Mouse (Mus musculus) embryo, embryonic 11.5 days (tissue): ENCODE measurements around the gene Nkiras2.
"Not testable (repeated sequence)": the region's sequence is repeated elsewhere in the genome, so short reads cannot be mapped to it uniquely, and the experiment has no call there.

ENCODE experiments used
- DNase-seq: peaks from one replicate; pipeline ENCODE4 v3.0.0-alpha.2; 2012; ENCODE audit warnings: low read depth, low spot score

The Nkiras2 gene

DNA sequence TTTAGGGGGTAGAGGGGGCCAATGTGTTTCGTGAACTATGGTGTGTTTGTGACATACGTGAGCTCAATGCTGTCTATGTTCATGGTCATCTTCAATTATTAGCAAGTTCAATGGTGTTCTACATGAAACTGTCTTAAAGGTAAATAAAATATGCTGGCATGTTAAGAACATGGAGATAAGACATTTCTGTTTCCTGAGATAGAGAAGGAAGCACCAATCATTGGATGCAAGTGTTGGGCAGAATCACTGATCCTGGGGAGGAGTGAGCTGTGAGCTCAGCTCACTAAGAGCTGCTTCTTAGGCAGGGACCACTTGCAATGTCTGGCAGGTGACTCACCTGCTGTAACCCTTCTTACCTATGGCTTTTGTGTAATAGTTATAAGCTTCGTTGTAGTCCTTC lies 17.7 kb upstream of the Nkiras2 start:
- DNase-seq, result no peak

GRCm38 (mm10) chr11:100603155-100603554 lies 15.9 kb upstream of the Nkiras2 start:
- DNase-seq, result no peak

DNA sequence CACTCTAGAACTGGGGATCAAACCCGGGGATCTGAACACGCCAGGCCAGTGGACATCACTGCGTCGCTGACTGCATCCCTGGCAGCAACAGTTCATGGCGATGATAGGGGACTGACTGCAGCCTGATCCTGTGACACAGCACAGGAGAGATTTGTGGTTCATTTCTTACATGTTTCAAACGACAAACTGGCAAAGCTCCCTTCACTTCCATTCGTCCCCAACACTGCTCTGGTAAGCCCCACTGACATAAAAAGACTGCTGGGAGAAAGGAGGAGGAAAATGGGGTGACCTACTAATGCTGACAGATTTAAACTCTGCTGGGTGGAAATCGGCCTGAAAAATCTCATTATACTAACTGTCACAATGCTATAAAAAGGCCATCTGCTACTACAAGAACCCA lies 15.2 kb upstream of the Nkiras2 start:
- no peak for DNase-seq

DNA sequence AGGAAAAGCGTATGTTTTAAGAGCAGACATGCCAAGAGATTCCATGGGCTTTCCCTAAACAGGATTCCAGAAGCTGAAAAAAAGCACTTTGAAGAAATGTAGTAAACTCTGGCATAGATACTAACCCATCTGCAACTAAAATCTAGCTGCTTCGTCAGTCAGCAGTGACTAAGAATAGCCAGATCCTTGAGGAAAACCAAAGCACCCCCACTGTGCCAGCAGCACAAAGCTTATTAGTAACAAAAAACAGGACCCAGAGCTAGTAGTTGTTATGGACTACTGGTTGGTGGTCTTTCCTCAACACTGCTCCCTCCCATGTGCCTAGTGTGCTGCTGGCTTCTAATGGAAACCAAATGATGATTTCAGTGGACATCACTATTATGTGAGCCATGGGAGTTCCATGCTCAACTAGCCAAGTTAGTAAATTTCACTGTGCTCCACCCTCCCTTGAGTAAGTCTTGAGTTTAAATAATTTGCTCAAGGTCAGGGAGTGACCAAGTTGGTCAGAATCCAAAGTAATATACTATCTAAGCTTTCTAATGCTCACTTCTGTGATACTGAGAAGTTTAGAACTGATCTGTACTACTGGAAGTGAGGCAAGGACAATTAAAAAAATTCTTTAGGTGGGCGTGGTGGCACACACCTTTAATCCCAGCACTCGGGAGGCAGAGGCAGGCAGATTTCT lies 14.6 kb upstream of the Nkiras2 start:
- DNase-seq, result no peak

GRCm38 (mm10) chr11:100605451-100605850 lies 13.6 kb upstream of the Nkiras2 start:
- no peak for DNase-seq

GRCm38 (mm10) chr11:100607121-100607520 lies 11.9 kb upstream of the Nkiras2 start:
- DNase-seq, result no peak

DNA sequence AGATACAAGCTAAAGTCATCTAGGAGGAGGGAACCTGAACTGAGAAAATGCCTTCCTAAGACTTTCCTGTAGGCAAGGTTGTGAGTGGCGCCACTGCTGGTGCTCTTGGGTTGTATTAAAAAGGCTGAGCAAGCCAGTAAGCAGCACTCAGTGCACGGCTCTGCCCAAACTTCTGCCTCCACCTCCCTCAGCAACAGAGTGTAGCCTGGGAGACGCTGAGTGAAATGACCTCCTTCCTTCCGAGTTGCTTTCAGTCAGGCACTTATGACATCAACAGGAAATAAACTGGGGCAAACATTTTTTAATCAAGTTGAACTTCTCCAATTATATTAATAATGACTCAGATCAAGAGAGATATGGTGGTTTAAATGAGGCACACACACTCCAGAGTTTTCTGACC lies 10.2 kb upstream of the Nkiras2 start:
- DNase-seq, result no peak

GRCm38 (mm10) chr11:100609355-100609996 lies 9.6 kb upstream of the Nkiras2 start:
- no peak for DNase-seq

DNA sequence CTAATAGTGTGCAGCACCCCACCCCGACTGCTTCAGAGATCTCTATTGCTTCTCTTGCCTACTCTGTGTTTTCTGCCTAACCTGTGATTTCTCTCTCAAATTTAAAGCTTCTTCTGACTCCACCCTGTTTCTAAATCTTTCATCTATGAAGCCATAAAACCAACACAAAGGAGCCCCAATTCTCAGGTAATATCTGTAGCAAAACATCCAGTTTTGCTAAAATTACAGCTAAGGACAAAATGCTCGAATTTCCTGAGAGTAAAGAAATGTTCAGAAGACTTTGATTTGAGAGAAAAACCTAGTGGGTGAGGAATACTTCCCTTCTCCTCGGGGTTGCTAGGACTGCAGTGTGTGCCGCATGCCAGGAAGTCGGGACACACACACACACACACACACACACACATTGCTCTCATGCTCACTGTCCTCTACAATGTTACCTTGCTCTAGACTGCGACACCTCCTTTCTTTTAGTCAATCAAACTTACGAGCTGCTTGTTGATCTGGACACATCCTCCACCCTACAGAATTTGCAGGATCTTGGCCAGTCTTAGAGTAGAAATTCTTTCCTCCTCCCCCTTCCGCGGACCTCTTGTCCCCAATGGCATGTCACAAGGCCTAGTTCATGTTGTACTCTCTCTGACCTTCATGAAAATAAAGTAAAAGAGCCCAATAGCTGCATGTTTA lies 8.9 kb upstream of the Nkiras2 start:
- DNase-seq, result no peak

- DNase-seq, result no peak
Measured at GRCm38 (mm10) chr11:100611627-100612026, 7.4 kb upstream of the Nkiras2 start.

DNA sequence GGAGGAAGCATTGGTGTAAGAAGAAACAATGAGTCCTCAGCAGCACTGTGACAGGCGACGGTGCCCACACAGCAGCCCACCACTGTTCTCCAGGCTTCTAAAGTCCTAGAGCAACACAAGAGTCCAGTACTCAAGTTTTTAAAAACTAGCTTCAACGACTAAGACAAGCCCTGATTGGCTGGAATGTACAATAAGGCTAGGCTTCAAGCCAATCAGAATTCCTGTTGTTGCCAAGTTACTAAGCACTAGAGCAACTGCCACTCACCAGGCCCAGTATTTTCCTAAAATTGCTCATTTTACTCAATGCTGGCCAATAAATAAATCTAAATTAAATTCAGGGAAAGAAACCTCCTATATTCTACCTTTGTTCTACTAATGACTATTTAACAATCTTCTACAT lies 5.8 kb upstream of the Nkiras2 start:
- DNase-seq, result no peak

GRCm38 (mm10) chr11:100616332-100616731 lies 2.7 kb upstream of the Nkiras2 start:
- no peak for DNase-seq

DNA sequence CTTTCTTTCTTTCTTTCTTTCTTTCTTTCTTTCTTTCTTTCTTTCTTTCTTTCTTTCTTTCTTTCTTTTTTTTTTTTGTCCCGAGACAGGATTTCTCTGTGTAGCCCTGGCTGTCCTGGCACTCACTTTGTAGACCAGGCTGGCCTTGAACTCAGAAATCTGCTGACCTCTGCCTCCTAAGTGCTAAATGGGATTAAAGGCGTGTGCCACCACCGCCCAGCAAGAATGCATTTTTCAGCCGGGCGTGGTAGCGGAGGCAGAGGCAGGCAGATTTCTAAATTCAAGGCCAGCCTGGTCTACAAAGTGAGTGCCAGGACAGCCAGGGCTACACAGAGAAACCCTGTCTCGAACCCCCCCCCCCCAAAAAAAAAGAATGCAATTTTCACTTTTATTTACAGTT lies 2.2 kb upstream of the Nkiras2 start:
- DNase-seq, result not testable (repeated sequence)

DNA sequence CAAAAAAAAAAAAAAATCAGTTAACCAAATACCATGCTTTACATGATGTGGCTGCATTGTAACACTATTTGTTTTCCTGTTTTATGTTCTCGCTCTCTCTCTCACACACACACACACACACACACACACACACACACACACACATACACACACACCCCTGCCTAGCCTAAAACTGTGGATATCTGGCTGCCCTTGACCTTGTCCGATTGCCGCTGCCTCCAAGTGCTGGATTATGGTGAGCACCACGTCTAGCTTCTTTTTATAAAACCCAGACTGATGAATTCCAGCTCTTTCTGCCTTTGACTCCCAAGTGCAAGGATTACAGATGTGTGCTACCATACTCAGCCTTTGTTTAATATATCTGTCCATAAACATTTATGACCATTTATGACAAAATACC lies 1.6 kb upstream of the Nkiras2 start:
- no peak for DNase-seq

DNA sequence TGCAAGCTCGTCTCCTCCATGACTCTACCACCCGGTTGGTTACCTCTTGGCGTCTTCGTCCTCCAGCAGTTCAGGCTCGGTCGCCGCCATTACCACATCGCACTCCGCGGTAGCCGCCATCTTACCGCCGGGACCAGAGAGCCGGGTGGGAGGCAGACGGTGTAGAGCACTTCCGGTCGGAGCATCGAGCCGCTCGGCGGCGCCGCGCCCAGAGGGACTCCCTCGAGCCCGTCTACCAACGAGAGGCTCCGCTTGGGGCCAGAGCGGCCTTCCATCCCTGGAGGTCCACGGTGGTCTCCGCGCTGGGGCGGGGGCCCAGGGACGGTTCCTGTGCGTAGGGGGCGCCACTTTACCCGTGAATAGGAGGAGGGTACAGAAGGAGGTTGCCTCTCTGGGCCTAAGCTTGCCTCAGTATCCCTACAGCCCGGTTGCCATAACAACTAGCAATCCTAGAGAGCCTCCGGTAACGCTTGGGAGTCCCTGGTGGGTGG lies 486 bp downstream of the Nkiras2 start:
- peak; percentile 97 for DNase-seq

GRCm38 (mm10) chr11:100619982-100620381 lies 938 bp downstream of the Nkiras2 start, which contains the start of gene Dnajc7:
Gene Dnajc7, minus strand, starts transcription at chr11:100620168.
- no peak for DNase-seq

DNA sequence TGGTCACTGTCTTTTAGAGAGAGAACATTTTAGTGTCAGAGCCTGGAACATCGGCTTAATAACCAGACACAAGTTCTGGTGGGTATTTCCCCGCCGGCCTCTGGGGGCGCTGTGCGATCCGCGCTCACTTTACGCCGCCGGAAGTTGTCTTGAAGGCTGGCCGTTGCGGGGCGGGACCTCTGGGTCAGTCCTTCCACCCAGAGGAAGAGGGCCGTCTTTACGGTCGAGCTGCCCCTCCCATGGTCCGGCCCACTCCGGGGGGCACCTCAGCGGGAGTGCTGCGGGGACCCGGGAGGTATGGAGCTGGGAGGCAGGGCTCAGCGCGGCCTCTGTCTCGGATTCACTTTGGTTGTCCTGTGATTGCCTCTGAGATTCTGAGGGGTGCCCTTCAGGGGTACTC lies 3.7 kb downstream of the Nkiras2 start:
- peak; percentile 86 for DNase-seq

DNA sequence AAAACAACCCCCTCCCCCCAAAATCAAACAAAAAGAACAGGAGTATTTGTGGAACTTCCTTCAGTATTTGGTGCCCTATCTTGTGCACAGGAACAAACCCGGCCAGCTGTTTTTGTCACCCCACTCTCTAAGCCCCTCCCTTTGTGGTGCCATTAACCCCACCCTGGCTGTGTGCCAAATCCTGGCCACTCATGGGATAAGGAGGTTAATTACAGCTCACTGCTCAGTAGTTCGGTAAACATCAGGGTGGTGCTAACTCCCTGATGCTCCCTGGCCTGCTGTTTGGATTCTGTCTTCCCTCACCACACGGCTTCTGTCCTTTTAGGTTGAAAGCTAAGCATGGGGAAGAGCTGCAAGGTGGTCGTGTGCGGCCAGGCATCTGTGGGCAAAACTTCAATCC lies 4.8 kb downstream of the Nkiras2 start:
- DNase-seq, result no peak

- DNase-seq, result no peak
Measured at GRCm38 (mm10) chr11:100625754-100626700, 7.0 kb downstream of the Nkiras2 start.

- no peak for DNase-seq
Measured at GRCm38 (mm10) chr11:100626701-100627195, 7.7 kb downstream of the Nkiras2 start.

DNA sequence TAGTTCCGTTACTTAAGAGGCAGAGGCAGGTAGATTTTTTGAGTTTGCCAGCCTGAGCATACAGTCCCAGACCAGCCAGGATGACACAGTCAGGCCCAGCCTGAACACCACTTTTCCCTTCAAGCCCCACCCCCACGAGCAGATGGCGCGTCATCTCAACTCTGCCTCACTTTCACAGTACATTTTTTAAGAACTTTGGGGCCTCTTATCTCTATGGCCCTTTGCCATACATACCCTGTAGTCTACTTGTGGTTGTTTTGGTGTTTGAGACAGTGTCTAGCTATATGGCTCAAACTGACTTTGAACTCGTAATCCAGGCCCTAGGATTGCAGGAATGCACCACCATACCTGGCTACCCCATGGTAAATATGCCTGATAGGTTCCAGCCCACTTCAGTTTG lies 9.0 kb downstream of the Nkiras2 start:
- DNase-seq, result no peak
